Mouse (Mus musculus) CH12.LX (cell line): Measurements from ENCODE around the gene Oxsr1. TPM values are rescaled to one million over a fixed set of nuclear protein-coding genes. Genes with fewer than 3 reads are reported as not detected.
A peak's percentile ranks its signal among the peaks of the same experiment; 100 is the strongest.

Experiments
- DNase-seq: peaks from one replicate; pipeline ENCODE4 v3.0.0-alpha.2; 2013; ENCODE audit errors: extremely low read depth
- H3K27ac ChIP-seq: 2 replicates; pipeline ENCODE4 v1.5.1; 2012; ENCODE audit warnings: low read depth, mild to moderate bottlenecking, control low read depth, moderate library complexity; ENCODE audit not compliant: insufficient read depth
- H3K27me3 ChIP-seq: replicated peaks from 2 replicates; pipeline ENCODE3; 2012; ENCODE audit warnings: inconsistent platforms
- H3K36me3 ChIP-seq, 2 experiments: replicated peaks in 1 of 2; 2 replicates each; pipeline versions ENCODE3 to v1.6.1; 2012; ENCODE audit warnings: inconsistent platforms in 1 of 2, low read length in 1 of 2, mild to moderate bottlenecking in 1 of 2, mixed read lengths in 1 of 2, moderate library complexity in 1 of 2; ENCODE audit not compliant: control insufficient read depth in 1 of 2, insufficient read depth in 1 of 2
- H3K4me1 ChIP-seq, 2 experiments: 2 replicates each; pipeline ENCODE4 v1.6.1; 2012; ENCODE audit warnings: inconsistent platforms in 1 of 2, moderate library complexity in 1 of 2; ENCODE audit not compliant: insufficient read depth in 2 of 2, control insufficient read depth in 1 of 2
- H3K4me2 ChIP-seq: 2 replicates; pipeline ENCODE4 v1.6.1; 2012; ENCODE audit warnings: low read depth, mild to moderate bottlenecking, control low read depth; ENCODE audit not compliant: poor library complexity, insufficient read depth, severe bottlenecking
- H3K4me3 ChIP-seq, 3 experiments: fragments of 150-350 bp in 1 of 3; sonication (generic) in 1 of 3; replicated peaks in 1 of 3; 2 replicates each; pipeline versions ENCODE3 to v1.5.1; 2011 to 2012; ENCODE audit warnings: low read depth in 2 of 3, low read length in 2 of 3, mild to moderate bottlenecking in 2 of 3, moderate library complexity in 2 of 3, control low read depth in 1 of 3, improper control_type of control experiment in 1 of 3, inconsistent platforms in 1 of 3, mixed read lengths in 1 of 3; ENCODE audit not compliant: poor library complexity in 1 of 3
- H3K79me2 ChIP-seq: replicated peaks from 2 replicates; pipeline ENCODE4 v1.6.1; 2012; ENCODE audit warnings: mild to moderate bottlenecking, moderate library complexity; ENCODE audit not compliant: control insufficient read depth, poor library complexity, insufficient read depth, severe bottlenecking; ENCODE audit errors: extremely low read depth
- H3K9ac ChIP-seq: 2 replicates; pipeline ENCODE4 v1.6.1; 2012; ENCODE audit warnings: low read depth, mild to moderate bottlenecking, control low read depth, moderate library complexity; ENCODE audit not compliant: insufficient read depth
- H3K9me3 ChIP-seq: replicated peaks from 2 replicates; pipeline ENCODE3; 2012; ENCODE audit warnings: low read length, inconsistent platforms, mixed read lengths
- BHLHE40 ChIP-seq: IDR thresholded peaks from 2 replicates; pipeline ENCODE4 v1.6.1; 2011; ENCODE audit warnings: mild to moderate bottlenecking, low read depth, low read length, improper control_type of control experiment
- CHD1 ChIP-seq: IDR thresholded peaks from 2 replicates; pipeline ENCODE4 v1.6.1; 2012; ENCODE audit warnings: low read depth, low read length, improper control_type of control experiment, inconsistent platforms
- CHD2 ChIP-seq: IDR thresholded peaks from 2 replicates; pipeline ENCODE4 v1.6.1; 2011; ENCODE audit warnings: low read length, improper control_type of control experiment
- CTCF ChIP-seq, 2 experiments: IDR thresholded peaks in 1 of 2; conservative IDR thresholded peaks in 1 of 2; 2 replicates each; pipeline ENCODE4 v1.5.1; 2011 to 2012; ENCODE audit warnings: low read depth in 2 of 2, low read length in 2 of 2, improper control_type of control experiment in 1 of 2, inconsistent platforms in 1 of 2, mild to moderate bottlenecking in 1 of 2, moderate library complexity in 1 of 2
- ELF1 ChIP-seq: IDR thresholded peaks from 2 replicates; pipeline ENCODE4 v1.6.1; 2014; ENCODE audit warnings: low read depth, mild to moderate bottlenecking, inconsistent platforms, low read length, improper control_type of control experiment
- EP300 ChIP-seq: IDR thresholded peaks from 2 replicates; pipeline ENCODE4 v1.6.1; 2011; ENCODE audit warnings: low read length, improper control_type of control experiment
- GABPA ChIP-seq: IDR thresholded peaks from 2 replicates; pipeline ENCODE4 v1.6.1; 2012; ENCODE audit warnings: low read depth, low read length, improper control_type of control experiment, inconsistent platforms; ENCODE audit not compliant: insufficient replicate concordance
- HCFC1 ChIP-seq: IDR thresholded peaks from 2 replicates; pipeline ENCODE4 v1.6.1; 2012; ENCODE audit warnings: low read depth, mild to moderate bottlenecking, inconsistent platforms, low read length, improper control_type of control experiment
- JUND ChIP-seq: conservative IDR thresholded peaks from 2 replicates; pipeline ENCODE4 v1.6.1; 2011; ENCODE audit warnings: low read depth, low read length, improper control_type of control experiment
- MAZ ChIP-seq: IDR thresholded peaks from 2 replicates; pipeline ENCODE4 v1.6.1; 2012; ENCODE audit warnings: low read depth, mild to moderate bottlenecking, inconsistent platforms, low read length, improper control_type of control experiment, moderate library complexity
- NELFE ChIP-seq: IDR thresholded peaks from 2 replicates; pipeline ENCODE4 v1.6.1; 2011; ENCODE audit warnings: low read depth, low read length, improper control_type of control experiment
- NRF1 ChIP-seq: IDR thresholded peaks from 2 replicates; pipeline ENCODE4 v1.6.1; 2014; ENCODE audit warnings: low read depth, mild to moderate bottlenecking, inconsistent platforms, low read length, improper control_type of control experiment, moderate library complexity
- POLR2AphosphoS2 ChIP-seq: IDR thresholded peaks from 2 replicates; pipeline ENCODE4 v1.6.1; 2011; ENCODE audit warnings: low read depth, low read length, improper control_type of control experiment
- RAD21 ChIP-seq: IDR thresholded peaks from 2 replicates; pipeline ENCODE4 v1.6.1; 2011; ENCODE audit warnings: low read depth, mild to moderate bottlenecking, low read length, improper control_type of control experiment, moderate library complexity
- SIN3A ChIP-seq: IDR thresholded peaks from 2 replicates; pipeline ENCODE4 v1.6.1; 2012; ENCODE audit warnings: low read length, improper control_type of control experiment, inconsistent platforms
- SMC3 ChIP-seq: IDR thresholded peaks from 2 replicates; pipeline ENCODE4 v1.6.1; 2011; ENCODE audit warnings: low read depth, low read length, improper control_type of control experiment
- TCF12 ChIP-seq: IDR thresholded peaks from 2 replicates; pipeline ENCODE4 v1.6.1; 2014; ENCODE audit warnings: low read depth, mild to moderate bottlenecking, inconsistent platforms, low read length, improper control_type of control experiment
- ZC3H11A ChIP-seq: IDR thresholded peaks from 2 replicates; pipeline ENCODE4 v1.6.1; 2012; ENCODE audit warnings: low read depth, mild to moderate bottlenecking, inconsistent platforms, low read length, improper control_type of control experiment
- ZKSCAN1 ChIP-seq: IDR thresholded peaks from 2 replicates; pipeline ENCODE4 v1.6.1; 2012; ENCODE audit warnings: low read depth, inconsistent platforms, low read length, improper control_type of control experiment, borderline replicate concordance
- ZMIZ1 ChIP-seq: IDR thresholded peaks from 2 replicates; pipeline ENCODE4 v1.6.1; 2012; ENCODE audit warnings: low read depth, mild to moderate bottlenecking, inconsistent platforms, low read length, improper control_type of control experiment
- dilution Hi-C: fragments of 300-500 bp; cut with MboI; formaldehyde crosslinking; loops from 2 replicates; pipeline ENCODE4 v1.14.3; 2020; ENCODE audit warnings: low sequenced_read_pairs; ENCODE audit not compliant: extremely low pct_unique_long_range_greater_than_20kb, extremely low pct_ligation_motif_present
- in situ Hi-C: fragments of 300-500 bp; cut with MboI; formaldehyde crosslinking; loops from 3 replicates; pipeline ENCODE4 v1.14.3; 2019; ENCODE audit warnings: low sequenced_read_pairs, low pct_ligation_motif_present, low pct_unique_long_range_greater_than_20kb, mixed read lengths
- polyA plus RNA-seq: library from polyadenylated mRNA; unstranded; fragments of >175 nt; gene quantifications from 2 replicates; pipeline ENCODE4 v1.2.1, GENCODE M21; 2012; ENCODE audit warnings: low read depth; ENCODE audit not compliant: insufficient read length
- total RNA-seq, 2 experiments: library from RNA; depleted of rRNA; stranded (reverse); fragments of 300-350 nt in 1 of 2; fragments of >200 nt in 1 of 2; gene quantifications; 2 replicates each; pipeline ENCODE4 v1.2.3; 2012 to 2014

Oxsr1 gene
- total and polyA plus RNA-seq, 3 experiments: 22.1 to 36.1 (median 33.3) TPM

- H3K36me3 ChIP-seq: peaks cover 20 to 70% of the 10 kb centered on the region in 2 experiments
- H3K9ac ChIP-seq: 0 out of 2 replicates have a peak overlapping the region, but pooled peaks have one; percentile 9
- H3K79me2 ChIP-seq: no peaks in the 10 kb centered on the region
- no peaks in the 10 kb centered on the region for H3K27me3 ChIP-seq
- H3K4me1 ChIP-seq: peaks cover 8 to 38% of the 10 kb centered on the region in 2 experiments
- TF ChIP-seq ZC3H11A (no peak), HCFC1 (no peak), EP300 (peak; percentile 24; the same call in 1 of the 2 replicates), ELF1 (peak; percentile 22; the same call in 1 of the 2 replicates), CHD2 (peak; percentile 26; the same call in 1 of the 2 replicates)
- DNase-seq: no peak
- in situ Hi-C loops: no loop called here
- peak overlapping the region; percentile 75 for H3K4me2 ChIP-seq
- H3K9me3 ChIP-seq: no peaks in the 10 kb centered on the region
- dilution Hi-C loops: no loop called here
- no peak overlapping the region for H3K4me3 ChIP-seq
- no peak overlapping the region for H3K27ac ChIP-seq
These were observed 74.2 kb downstream of the Oxsr1 start for GRCm38 (mm10) chr9:119247996-119248395.

DNA sequence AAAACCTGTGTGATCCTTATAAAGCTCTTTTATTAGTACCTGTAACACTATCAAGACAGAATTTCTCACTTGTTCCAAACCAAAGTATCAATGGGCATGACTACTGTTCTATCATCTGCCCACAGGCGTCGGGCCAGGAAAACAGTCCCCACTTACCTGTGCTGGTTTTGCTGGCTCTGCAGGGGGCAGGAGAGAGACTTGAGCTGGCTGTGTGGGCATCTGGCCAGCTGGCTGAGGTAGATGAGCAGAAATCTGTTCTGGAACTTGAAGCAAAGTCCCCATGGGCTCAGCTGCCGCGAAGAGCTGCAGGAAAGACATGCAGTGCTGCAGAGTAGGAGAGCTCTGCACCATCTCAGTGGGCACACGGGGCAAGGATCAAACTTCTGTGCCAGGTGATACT is 75.4 kb downstream of the Oxsr1 start:
- H3K4me2 ChIP-seq: no peak overlapping the region
- peak; percentile 34 for DNase-seq
- H3K9ac ChIP-seq: no peak overlapping the region
- no peaks in the 10 kb centered on the region for H3K79me2 ChIP-seq
- peaks cover 25 to 76% of the 10 kb centered on the region in 2 experiments for H3K36me3 ChIP-seq
- in situ Hi-C loops (no loop called here), dilution Hi-C loops (no loop called here)
- peaks cover 8 to 30% of the 10 kb centered on the region in 2 experiments for H3K4me1 ChIP-seq
- TF ChIP-seq CHD2: no peak
- TF ChIP-seq SIN3A: no peak
- peak; percentile 54; the same call in 1 of the 2 replicates for TF ChIP-seq SMC3
- no peak for TF ChIP-seq TCF12
- TF ChIP-seq NELFE: no peak
- TF ChIP-seq BHLHE40: no peak
- peak in 1 of 2 experiments; percentile 55; a peak in 2 of 4 replicates for TF ChIP-seq CTCF (conservative IDR thresholded peaks at IDR 0.05 in 1 of 2, IDR thresholded peaks at IDR 0.05 in 1 of 2; ENCODE audit: low read depth in 2 of 2, low read length in 2 of 2)
- peak; percentile 32 for TF ChIP-seq RAD21
- no peak for TF ChIP-seq MAZ
- TF ChIP-seq ZMIZ1: no peak
- TF ChIP-seq POLR2AphosphoS2: no peak
- no peak for TF ChIP-seq JUND
- no peak for TF ChIP-seq GABPA
- TF ChIP-seq NRF1: no peak
- TF ChIP-seq ZKSCAN1: no peak
- no peak for TF ChIP-seq CHD1
- no peak overlapping the region for H3K27ac ChIP-seq
- H3K27me3 ChIP-seq: no peaks in the 10 kb centered on the region
- no peaks in the 10 kb centered on the region for H3K9me3 ChIP-seq
- H3K4me3 ChIP-seq: no peak overlapping the region
